In genomic region chr17:35923281-35923680, GRCm38 (mm10) we compare ENCODE assay signal across 22 mouse cellular contexts. TPM values are rescaled to one million over a fixed set of nuclear protein-coding genes. Genes with fewer than 3 reads are reported as not detected.
DNase-seq lines count a peak whose midpoint lies in the region; ATAC-seq and TF ChIP-seq lines count a peak whose summit lies in the region.
"Had no signal": no experiment of that assay in that cellular context is flagged by ENCODE, and none has a peak within 500 bp of the region (broad histone marks: within the 10 kb centered on the region; RNA-seq: fewer than 3 reads in every experiment).

No protein-coding gene starts in this region.

- no peak overlapping the region for H3K4me2 ChIP-seq in liver, embryonic 13.5 days
- no peak overlapping the region for H3K4me2 ChIP-seq in myocyte (ENCODE audit: low read depth)
- H3K4me2 ChIP-seq: embryonic facial prominence, embryonic 12.5 days; forebrain, embryonic 12.5 days; heart, embryonic 11.5 days; heart, embryonic 15.5 days; hindbrain, embryonic 15.5 days had no signal

- DNase-seq in adrenal gland, postnatal 14 days: peak; percentile 6
- DNase-seq in adrenal gland, adult (ENCODE audit: inconsistent age in 2 of 2, low spot score in 1 of 2): no peak
- DNase-seq in kidney, adult 9 months: peak; percentile 35
- DNase-seq in kidney, adult 11 months: no peak
- no peak for DNase-seq in liver, embryonic 13.5 days
- no peak for DNase-seq in liver
- DNase-seq: adrenal gland, adult 2 months; adrenal gland, postnatal 36 days; B cell, adult 2 months; cerebellum, adult 2 months; gastrocnemius, postnatal 14 days; heart, adult 2 months; heart, postnatal 14 days had no signal

- WGBS in liver, embryonic 13.5 days (ENCODE audit: insufficient replicate concordance): 90% methylated on average over 4 of the region's 4 CpGs

- H3K4me1 ChIP-seq in liver, embryonic 13.5 days (replicated peaks): peaks cover 91% of the 10 kb centered on the region

- peaks cover 79% of the 10 kb centered on the region for H3K36me3 ChIP-seq in liver, embryonic 13.5 days
- H3K36me3 ChIP-seq in myocyte (ENCODE audit: control insufficient read depth, insufficient read depth): peaks cover 42% of the 10 kb centered on the region

- no peak for ATAC-seq in liver, embryonic 13.5 days (ENCODE audit: low read depth)
- ATAC-seq: activated CD4-positive, CD25-positive, alpha-beta regulatory T cell, adult 4 months; forebrain, embryonic 16.5 days; Patski had no signal

- no peaks in the 10 kb centered on the region for H3K27me3 ChIP-seq in liver, embryonic 13.5 days
- no peaks in the 10 kb centered on the region for H3K27me3 ChIP-seq in myocyte (ENCODE audit: control insufficient read depth, insufficient read depth, insufficient read length)
- H3K27me3 ChIP-seq: embryonic facial prominence, embryonic 12.5 days; forebrain, embryonic 12.5 days; heart, embryonic 15.5 days; hindbrain, embryonic 15.5 days; Patski had no signal

- peak overlapping the region; percentile 53; the same call in 1 of the 2 replicates for H3K27ac ChIP-seq in liver, embryonic 13.5 days
- H3K27ac ChIP-seq: embryonic facial prominence, embryonic 12.5 days; forebrain, embryonic 12.5 days; heart, adult 2 months; heart, embryonic 15.5 days; hindbrain, embryonic 15.5 days had no signal

- peaks cover 14% of the 10 kb centered on the region for H3K79me2 ChIP-seq in myocyte (ENCODE audit: control insufficient read depth, insufficient read depth)

- no peaks in the 10 kb centered on the region for H3K9me3 ChIP-seq in liver, embryonic 13.5 days (replicated peaks)
- H3K9me3 ChIP-seq: embryonic facial prominence, embryonic 12.5 days; forebrain, embryonic 12.5 days; heart, embryonic 15.5 days; hindbrain, embryonic 15.5 days had no signal

- no peak overlapping the region; the same call in 1 of the 2 replicates for H3K9ac ChIP-seq in liver, embryonic 13.5 days
- H3K9ac ChIP-seq: embryonic facial prominence, embryonic 12.5 days; forebrain, embryonic 12.5 days; heart, embryonic 15.5 days; hindbrain, embryonic 15.5 days had no signal

- H3ac ChIP-seq in myocyte (ENCODE audit: control insufficient read depth, insufficient read length): no peak overlapping the region

- H3K4me3 ChIP-seq in liver, embryonic 13.5 days (replicated peaks): no peak overlapping the region
- no peak overlapping the region for H3K4me3 ChIP-seq in myocyte
- H3K4me3 ChIP-seq: embryonic facial prominence, embryonic 12.5 days; forebrain, embryonic 12.5 days; heart, adult 2 months; heart, embryonic 15.5 days; hindbrain, embryonic 15.5 days had no signal

- no peak for TF ChIP-seq POLR2A in myocyte (IDR thresholded peaks at IDR 0.05; ENCODE audit: insufficient read length, low read depth)

TF ChIP-seq in myocyte, 11 proteins besides CTCF, POLR2A, EP300 and RAD21:
- TF ChIP-seq TCF12 (IDR thresholded peaks at IDR 0.05; ENCODE audit: insufficient read depth, poor library complexity, severe bottlenecking) (no peak), POLR2AphosphoS2 (IDR thresholded peaks at IDR 0.05; ENCODE audit: insufficient read length, low read depth) (peak; percentile 70), MYOD1 (IDR thresholded peaks at IDR 0.05; ENCODE audit: control insufficient read depth in 1 of 3, insufficient read length in 2 of 3, low read depth in 2 of 3) (no peak), MYOG (IDR thresholded peaks at IDR 0.05; ENCODE audit: control insufficient read depth in 1 of 3, insufficient read depth in 1 of 3, insufficient read length in 2 of 3, low read depth in 2 of 3) (no peak), E2F4 (IDR thresholded peaks at IDR 0.05; ENCODE audit: insufficient read depth) (no peak), TCF3 (IDR thresholded peaks at IDR 0.05; ENCODE audit: insufficient read length, low read depth) (no peak), USF1 (IDR thresholded peaks at IDR 0.05; ENCODE audit: low read depth) (no peak)

RNA-seq across cellular contexts. Expression of gene Ppp1r10, which starts 7.0 kb away (rescaled TPM):
- 91.4 and 97.7 TPM in 2 replicates for total RNA-seq in adrenal gland, postnatal 14 days (2021)
- polyA plus RNA-seq in liver, embryonic 13.5 days (2015; fragmentation: Nextera tagmentation; extraction: Ambion mirVana): 19.4 and 27.5 TPM in 2 replicates
- 32.9 TPM for polyA plus RNA-seq in myocyte (2012; fragmentation: generic; extraction: Trizol)

RNA-seq across cellular contexts. Expression of gene Mrps18b, which starts 7.1 kb away (rescaled TPM):
- total RNA-seq in adrenal gland, postnatal 14 days (2021): 108 and 114 TPM in 2 replicates
- polyA plus RNA-seq in liver, embryonic 13.5 days (2015; fragmentation: Nextera tagmentation; extraction: Ambion mirVana): 105 and 106 TPM in 2 replicates
- 104 TPM for polyA plus RNA-seq in myocyte (2012; fragmentation: generic; extraction: Trizol)

RNA-seq across cellular contexts. Expression of gene Atat1, which starts 13.4 kb away (rescaled TPM):
- total RNA-seq in adrenal gland, postnatal 14 days (2021): 29.0 and 31.5 TPM in 2 replicates
- 9.3 and 9.9 TPM in 2 replicates for polyA plus RNA-seq in liver, embryonic 13.5 days (2015; fragmentation: Nextera tagmentation; extraction: Ambion mirVana)
- polyA plus RNA-seq in myocyte (2012; fragmentation: generic; extraction: Trizol): 23.1 TPM

RNA-seq across cellular contexts. Expression of gene 2310061I04Rik, which starts 26.1 kb away (rescaled TPM):
- 73.6 and 79.5 TPM in 2 replicates for total RNA-seq in adrenal gland, postnatal 14 days (2021)
- polyA plus RNA-seq in liver, embryonic 13.5 days (2015; fragmentation: Nextera tagmentation; extraction: Ambion mirVana): 14.3 and 15.1 TPM in 2 replicates
- 33.7 TPM for polyA plus RNA-seq in myocyte (2012; fragmentation: generic; extraction: Trizol)

RNA-seq across cellular contexts. Expression of gene Dhx16, which starts 43.7 kb away (rescaled TPM):
- 40.2 and 41.1 TPM in 2 replicates for total RNA-seq in adrenal gland, postnatal 14 days (2021)
- polyA plus RNA-seq in liver, embryonic 13.5 days (2015; fragmentation: Nextera tagmentation; extraction: Ambion mirVana): 35.2 and 40.3 TPM in 2 replicates
- polyA plus RNA-seq in myocyte (2012; fragmentation: generic; extraction: Trizol): 29.4 TPM

Comparison
In these comparisons a context has a peak if more than half of its experiments do, and no peak if none do; other contexts are left out.
1. DNase-seq: peak in adrenal gland, postnatal 14 days (single experiment) and kidney, adult 9 months (single experiment); none in adrenal gland, adult (0 of 2), kidney, adult 11 months (single experiment), liver, embryonic 13.5 days (single experiment) and liver (single experiment).